Mouse (Mus musculus) adrenal gland, adult 10 weeks (tissue): ENCODE measurements around the gene Prr23a2. TPM values are rescaled to one million over a fixed set of nuclear protein-coding genes. Genes with fewer than 3 reads are reported as not detected.

Experiments used
- polyA plus RNA-seq: library from polyadenylated mRNA; stranded (reverse); fragments of 350-450 nt; fragmentation: Illumina TruSeq; extraction: RNeasy Lipid Tissue Mini Kit (QIAGEN cat#74804); gene quantifications from one replicate; pipeline ENCODE4 v1.2.3, GENCODE M21; 2014; ENCODE audit warnings: low read depth, low replicate concordance

Gene Prr23a2
- not detected for polyA plus RNA-seq

GRCm38 (mm10) chr9:98856210-98856609, at the start of gene Prr23a2:
Gene Prr23a2 (plus strand): TSS chr9:98856494.

GRCm38 (mm10) chr9:98842117-98842516, 14.2 kb upstream of the Prr23a2 start, which contains the start of gene Prr23a1:
Gene Prr23a1 (plus strand): TSS chr9:98842503.

GRCm38 (mm10) chr9:98864571-98864970, 8.3 kb downstream of the Prr23a2 start, which contains the start of gene Prr23a3:
Gene Prr23a3 (plus strand): TSS chr9:98864767.

GRCm38 (mm10) chr9:98902819-98903218, 46.5 kb downstream of the Prr23a2 start, which contains the start of gene 7420426K07Rik:
Gene 7420426K07Rik (plus strand): TSS chr9:98903119.

Other genes starting within 250 kb of the Prr23a2 start
- gene Prr23a1, start 14.0 kb upstream of the Prr23a2 start, polyA plus RNA-seq, result not detected
- not detected for gene Prr23a3, start 8.3 kb downstream of the Prr23a2 start, polyA plus RNA-seq
- gene 7420426K07Rik, start 46.6 kb downstream of the Prr23a2 start, polyA plus RNA-seq, result not detected
- 0.41 TPM for gene Foxl2, start 98.8 kb downstream of the Prr23a2 start, polyA plus RNA-seq
- 24.0 TPM for gene Faim, start 129.9 kb downstream of the Prr23a2 start, polyA plus RNA-seq
- gene Gm1123, start 179.2 kb downstream of the Prr23a2 start, polyA plus RNA-seq, result not detected